In genomic region chr12:26285460-26285859, GRCm38 (mm10) we compare ENCODE assay signal across 17 mouse cellular contexts.
A peak's percentile ranks its signal among the peaks of the same experiment; 100 is the strongest.
DNase-seq lines count a peak whose midpoint lies in the region; ATAC-seq lines count a peak whose summit lies in the region.
"Had no signal": no experiment of that assay in that cellular context is flagged by ENCODE, and none has a peak within 500 bp of the region (broad histone marks: within the 10 kb centered on the region; RNA-seq: fewer than 3 reads in every experiment).

No protein-coding gene starts in this region.

- no peak overlapping the region for H3K4me3 ChIP-seq in hindbrain, embryonic 16.5 days (ENCODE audit: low read length)
- H3K4me3 ChIP-seq in hindbrain, embryonic 11.5 days (ENCODE audit: low read depth, low read length): no peak overlapping the region
- H3K4me3 ChIP-seq in neural tube, embryonic 13.5 days: no peak overlapping the region
- no peak overlapping the region for H3K4me3 ChIP-seq in midbrain, embryonic 14.5 days (replicated peaks; ENCODE audit: low read depth, low read length)
- H3K4me3 ChIP-seq: embryonic facial prominence, embryonic 12.5 days; heart, embryonic 12.5 days had no signal

- H3K4me2 ChIP-seq in hindbrain, embryonic 16.5 days (ENCODE audit: low read length): no peak overlapping the region
- H3K4me2 ChIP-seq in hindbrain, embryonic 11.5 days (replicated peaks; ENCODE audit: low read depth, low read length): no peak overlapping the region
- peak overlapping the region; percentile 20; the same call in 1 of the 2 replicates for H3K4me2 ChIP-seq in neural tube, embryonic 13.5 days
- H3K4me2 ChIP-seq in midbrain, embryonic 14.5 days (ENCODE audit: low read length): no peak overlapping the region
- H3K4me2 ChIP-seq: embryonic facial prominence, embryonic 12.5 days; heart, embryonic 12.5 days had no signal

- H3K4me1 ChIP-seq in hindbrain, embryonic 16.5 days (ENCODE audit: control insufficient read depth, insufficient read depth, low read depth, low read length): no peaks in the 10 kb centered on the region
- no peaks in the 10 kb centered on the region for H3K4me1 ChIP-seq in hindbrain, embryonic 11.5 days (replicated peaks; ENCODE audit: control insufficient read depth, insufficient read depth, low read length)
- H3K4me1 ChIP-seq in neural tube, embryonic 13.5 days (replicated peaks): peaks cover 25% of the 10 kb centered on the region
- no peaks in the 10 kb centered on the region for H3K4me1 ChIP-seq in midbrain, embryonic 14.5 days (ENCODE audit: control insufficient read depth, insufficient read depth, low read length)
- H3K4me1 ChIP-seq: embryonic facial prominence, embryonic 12.5 days; heart, embryonic 12.5 days had no signal

- peak overlapping the region; percentile 19; the same call in 1 of the 2 replicates for H3K27ac ChIP-seq in hindbrain, embryonic 16.5 days (ENCODE audit: low read depth, low read length)
- H3K27ac ChIP-seq in hindbrain, embryonic 11.5 days (ENCODE audit: low read depth, low read length): no peak overlapping the region
- H3K27ac ChIP-seq in neural tube, embryonic 13.5 days (replicated peaks): peak overlapping the region; percentile 87
- H3K27ac ChIP-seq in midbrain, embryonic 14.5 days (replicated peaks; ENCODE audit: low read depth, low read length): no peak overlapping the region
- H3K27ac ChIP-seq: embryonic facial prominence, embryonic 12.5 days had no signal

- H3K36me3 ChIP-seq in hindbrain, embryonic 16.5 days (ENCODE audit: control insufficient read depth, insufficient read depth, low read length): no peaks in the 10 kb centered on the region
- no peaks in the 10 kb centered on the region for H3K36me3 ChIP-seq in hindbrain, embryonic 11.5 days (ENCODE audit: control insufficient read depth, insufficient read depth, low read length)
- no peaks in the 10 kb centered on the region for H3K36me3 ChIP-seq in neural tube, embryonic 13.5 days
- H3K36me3 ChIP-seq in midbrain, embryonic 14.5 days (ENCODE audit: control insufficient read depth, insufficient read depth, low read length): no peaks in the 10 kb centered on the region
- H3K36me3 ChIP-seq: embryonic facial prominence, embryonic 12.5 days; G1E; heart, embryonic 12.5 days had no signal

- H3K27me3 ChIP-seq in hindbrain, embryonic 16.5 days (replicated peaks; ENCODE audit: control insufficient read depth, insufficient read depth, low read length): no peaks in the 10 kb centered on the region
- no peaks in the 10 kb centered on the region for H3K27me3 ChIP-seq in hindbrain, embryonic 11.5 days (ENCODE audit: control insufficient read depth, insufficient read depth, low read length)
- H3K27me3 ChIP-seq in neural tube, embryonic 13.5 days: no peaks in the 10 kb centered on the region
- no peaks in the 10 kb centered on the region for H3K27me3 ChIP-seq in midbrain, embryonic 14.5 days (ENCODE audit: control insufficient read depth, insufficient read depth, low read length)
- H3K27me3 ChIP-seq: embryonic facial prominence, embryonic 12.5 days; heart, embryonic 12.5 days had no signal

- H3K9me3 ChIP-seq in hindbrain, embryonic 16.5 days (ENCODE audit: control insufficient read depth, low read length): no peaks in the 10 kb centered on the region
- H3K9me3 ChIP-seq in hindbrain, embryonic 11.5 days (ENCODE audit: control insufficient read depth, low read length): no peaks in the 10 kb centered on the region
- no peaks in the 10 kb centered on the region for H3K9me3 ChIP-seq in neural tube, embryonic 13.5 days
- no peaks in the 10 kb centered on the region for H3K9me3 ChIP-seq in midbrain, embryonic 14.5 days (ENCODE audit: control insufficient read depth, low read length)
- H3K9me3 ChIP-seq: embryonic facial prominence, embryonic 12.5 days; heart, embryonic 12.5 days had no signal

- DNase-seq in heart, adult 11 months: peak; percentile 55
- DNase-seq in heart, postnatal 4 days: no peak
- no peak for DNase-seq in hindbrain, embryonic 11.5 days (ENCODE audit: low spot score)
- DNase-seq in forelimb bud, embryonic 11.5 days (ENCODE audit: low read depth, low spot score): peak; percentile 10
- no peak for DNase-seq in right cerebral cortex, adult 18-20 months
- DNase-seq in midbrain, embryonic 14.5 days: no peak
- DNase-seq: adrenal gland, adult 8-10 months; adrenal gland, postnatal 36 days; B cell, adult 2 months; cerebellum, adult 2 months had no signal

- no peak overlapping the region for H3K9ac ChIP-seq in hindbrain, embryonic 16.5 days (ENCODE audit: low read depth, low read length)
- no peak overlapping the region for H3K9ac ChIP-seq in hindbrain, embryonic 11.5 days (ENCODE audit: low read depth, low read length)
- H3K9ac ChIP-seq in neural tube, embryonic 13.5 days: no peak overlapping the region
- no peak overlapping the region for H3K9ac ChIP-seq in midbrain, embryonic 14.5 days (replicated peaks; ENCODE audit: low read length)
- H3K9ac ChIP-seq: embryonic facial prominence, embryonic 12.5 days; heart, embryonic 12.5 days had no signal

- ATAC-seq in hindbrain, embryonic 16.5 days: no peak
- no peak for ATAC-seq in hindbrain, embryonic 11.5 days (ENCODE audit: low FRiP score)
- peak; percentile 62 for ATAC-seq in neural tube, embryonic 13.5 days (ENCODE audit: low read depth)
- no peak for ATAC-seq in midbrain, embryonic 14.5 days (ENCODE audit: low FRiP score, low TSS enrichment)
- ATAC-seq: CD4-positive, CD25-positive, alpha-beta regulatory T cell, adult 4 months; forebrain, embryonic 16.5 days had no signal

- WGBS in hindbrain, embryonic 16.5 days: 77% methylated on average over 3 of the region's 3 CpGs
- 88% methylated on average over 3 of the region's 3 CpGs for WGBS in hindbrain, embryonic 11.5 days
- 47% methylated on average over 3 of the region's 3 CpGs for WGBS in neural tube, embryonic 13.5 days
- 80% methylated on average over 3 of the region's 3 CpGs for WGBS in midbrain, embryonic 14.5 days

Comparison
In these comparisons a context has a peak if more than half of its experiments do, and no peak if none do; other contexts are left out.
1. DNase-seq: peak in heart, adult 11 months (single experiment) and forelimb bud, embryonic 11.5 days (single experiment); none in heart, postnatal 4 days (single experiment), hindbrain, embryonic 11.5 days (single experiment), right cerebral cortex, adult 18-20 months (single experiment) and midbrain, embryonic 14.5 days (single experiment).
2. H3K27ac ChIP-seq: peak in hindbrain, embryonic 16.5 days (single experiment) and neural tube, embryonic 13.5 days (single experiment); none in hindbrain, embryonic 11.5 days (single experiment) and midbrain, embryonic 14.5 days (single experiment).